Mouse (Mus musculus) neural tube, embryonic 12.5 days (tissue): ENCODE measurements at regions not wholly inside any gene's neighbourhood (a gene's known extent, or its start where the extent isn't known, plus 50 kb on each side); places are given as distances from the start of the nearest gene placed in this dataset.

Source experiments
- ATAC-seq: fragments of 200-750 bp; cut with Nextera tagmentation; 2 replicates; pipeline ENCODE4 v1.8.0; 2017; ENCODE audit warnings: low read depth, mild to moderate bottlenecking, moderate TSS enrichment, moderate library complexity; ENCODE audit not compliant: low FRiP score
- H3K27ac ChIP-seq: fragments of 300-500 bp; sonication (generic); 2 replicates; pipeline ENCODE4 v1.5.1; 2016
- H3K27me3 ChIP-seq: fragments of 300-500 bp; sonication (generic); replicated peaks from 2 replicates; pipeline ENCODE4 v1.6.1; 2016; ENCODE audit warnings: mild to moderate bottlenecking
- H3K36me3 ChIP-seq: fragments of 300-500 bp; sonication (generic); 2 replicates; pipeline ENCODE4 v1.6.1; 2016; ENCODE audit warnings: mild to moderate bottlenecking
- H3K4me1 ChIP-seq: fragments of 300-500 bp; sonication (generic); 2 replicates; pipeline ENCODE4 v1.6.1; 2016
- H3K4me2 ChIP-seq: fragments of 300-500 bp; sonication (generic); replicated peaks from 2 replicates; pipeline ENCODE4 v1.6.1; 2016; ENCODE audit warnings: mild to moderate bottlenecking
- H3K4me3 ChIP-seq: fragments of 300-500 bp; sonication (generic); 2 replicates; pipeline ENCODE4 v1.5.1; 2016
- H3K9ac ChIP-seq: fragments of 300-500 bp; sonication (generic); 2 replicates; pipeline ENCODE4 v1.6.1; 2016; ENCODE audit warnings: mild to moderate bottlenecking
- H3K9me3 ChIP-seq: fragments of 300-500 bp; sonication (generic); 2 replicates; pipeline ENCODE4 v1.6.1; 2016; ENCODE audit warnings: mild to moderate bottlenecking
- WGBS: fragments of 180-500 bp; shearing (Covaris S2); methylation state at CpG from one replicate; pipeline ENCODE4 v1.1.7; 2016; 5-methylcytosine and 5-hydroxymethylcytosine counted together

DNA sequence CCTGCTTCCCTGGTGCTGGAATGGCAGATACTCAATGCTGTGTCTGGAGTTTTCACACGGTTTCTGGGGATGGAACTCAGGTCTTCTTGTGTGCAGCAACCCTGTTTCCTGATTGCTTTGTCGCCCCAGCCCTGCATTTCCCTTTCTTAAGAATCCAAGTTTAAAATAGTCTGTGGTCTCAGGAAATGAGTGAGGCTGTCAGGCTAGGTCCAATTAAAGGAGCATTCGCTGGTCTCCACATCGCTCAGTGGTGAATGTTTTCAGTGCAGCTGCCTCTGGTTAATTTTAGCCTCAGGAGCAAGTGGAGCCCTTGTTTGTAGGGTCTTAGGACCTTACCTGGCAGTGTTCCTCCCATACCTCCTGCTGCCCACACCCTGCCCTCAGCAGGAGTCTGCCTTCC is 103.4 kb upstream of the Eef2kmt start:
- H3K4me2 ChIP-seq = no peak overlapping the region
- no peak for ATAC-seq
- no peaks in the 10 kb centered on the region for H3K4me1 ChIP-seq
- H3K36me3 ChIP-seq = no peaks in the 10 kb centered on the region
- H3K4me3 ChIP-seq = no peak overlapping the region
- H3K9me3 ChIP-seq = 0 out of 2 replicates have a peak, but pooled peaks cover 4% of the 10 kb centered on the region
- no peaks in the 10 kb centered on the region for H3K27me3 ChIP-seq
- no peak overlapping the region for H3K27ac ChIP-seq
- no peak overlapping the region for H3K9ac ChIP-seq
- WGBS = 85% methylated on average over 4 of the region's 4 CpGs

DNA sequence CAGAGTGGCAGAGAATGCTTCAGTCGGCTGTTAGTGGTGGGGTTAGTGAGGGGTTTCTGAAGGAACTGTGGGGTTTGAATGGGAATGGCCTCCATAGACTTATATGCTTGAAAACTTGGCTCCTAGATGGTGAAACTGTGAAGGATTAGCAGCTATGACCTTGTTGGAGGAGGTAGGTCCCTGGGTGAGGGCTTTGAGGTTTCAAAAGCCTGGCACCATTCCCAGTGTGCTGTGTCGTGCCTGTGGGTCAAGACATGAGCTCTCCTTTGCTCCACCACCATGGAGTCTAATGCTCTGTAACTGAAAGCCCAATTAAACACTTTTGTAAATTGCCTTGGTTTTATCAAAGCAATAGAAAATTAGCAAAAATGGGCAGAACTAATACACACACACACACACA is 98.1 kb upstream of the Eef2kmt start:
- H3K9ac ChIP-seq = no peak overlapping the region
- H3K4me2 ChIP-seq = no peak overlapping the region
- no peak for ATAC-seq
- H3K27me3 ChIP-seq = no peaks in the 10 kb centered on the region
- peaks cover 7% of the 10 kb centered on the region for H3K4me1 ChIP-seq
- H3K36me3 ChIP-seq = no peaks in the 10 kb centered on the region
- no peak overlapping the region for H3K4me3 ChIP-seq
- WGBS = 87% methylated on average over 2 of the region's 2 CpGs
- no peak overlapping the region for H3K27ac ChIP-seq
- 0 out of 2 replicates have a peak, but pooled peaks cover 4% of the 10 kb centered on the region for H3K9me3 ChIP-seq

DNA sequence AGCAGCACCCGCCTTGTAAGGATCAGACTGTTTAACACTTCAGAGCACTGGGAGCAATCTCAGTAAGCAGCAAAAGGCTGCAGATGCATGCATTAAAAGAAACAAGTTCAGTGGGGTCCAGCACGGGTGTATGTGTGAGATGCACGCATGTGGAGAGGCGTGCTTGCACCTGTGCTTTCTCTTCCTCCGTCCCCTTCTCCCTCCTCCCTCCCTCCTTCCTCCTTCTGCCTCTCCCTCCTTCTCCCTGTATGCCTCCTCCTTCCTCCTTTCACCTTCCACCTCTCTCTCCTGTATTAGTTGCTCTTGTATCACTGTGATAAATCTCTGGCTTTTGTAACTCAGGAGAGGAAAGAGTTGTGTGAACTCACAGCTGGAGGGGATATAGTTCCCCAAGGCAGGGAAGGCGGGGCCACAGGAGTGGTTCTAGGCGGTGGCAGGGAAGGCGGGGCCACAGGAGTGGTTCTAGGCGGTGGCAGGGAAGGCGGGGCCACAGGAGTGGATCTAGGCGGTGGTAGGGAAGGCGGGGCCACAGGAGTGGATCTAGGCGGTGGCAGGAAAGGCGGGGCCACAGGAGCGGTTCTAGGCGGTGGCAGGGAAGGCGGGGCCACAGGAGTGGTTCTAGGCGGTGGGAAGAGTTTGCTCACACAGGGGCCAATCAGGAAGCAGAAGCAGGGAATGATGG is 96.2 kb upstream of the Eef2kmt start:
- Histone ChIP-seq H3K9me3 (no peaks in the 10 kb centered on the region), H3K27ac (no peak overlapping the region), H3K9ac (no peak overlapping the region), H3K4me3 (0 out of 2 replicates have a peak overlapping the region, but pooled peaks have one; percentile 1), H3K36me3 (no peaks in the 10 kb centered on the region), H3K27me3 (no peaks in the 10 kb centered on the region), H3K4me1 (peaks cover 7% of the 10 kb centered on the region), H3K4me2 (peak overlapping the region; percentile 40)
- ATAC-seq = peak; percentile 57
- 5% methylated on average over 18 of the region's 18 CpGs for WGBS

DNA sequence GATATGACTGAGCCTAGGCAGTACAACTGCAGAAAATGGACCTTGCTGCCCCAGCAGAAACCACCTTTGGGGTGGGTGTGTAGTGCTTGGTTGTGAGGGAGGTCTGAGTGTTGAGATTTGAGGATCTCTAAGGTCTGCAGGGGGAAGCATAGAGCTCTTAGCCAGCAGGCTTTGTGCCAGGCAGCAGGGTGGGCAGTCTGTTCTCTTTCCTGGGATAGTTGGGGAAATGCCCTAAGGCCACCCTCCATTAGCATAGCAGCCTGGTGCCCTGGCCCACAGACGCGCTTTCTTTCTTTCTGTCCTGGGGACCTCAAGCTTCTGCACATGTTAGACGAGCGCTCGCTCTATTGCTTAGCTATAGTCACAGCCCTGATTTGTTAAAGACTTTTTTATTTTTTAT is 91.4 kb upstream of the Eef2kmt start:
- WGBS = 84% methylated on average over 5 of the region's 5 CpGs
- Histone ChIP-seq H3K4me3 (no peak overlapping the region), H3K27me3 (no peaks in the 10 kb centered on the region), H3K27ac (no peak overlapping the region), H3K4me1 (peaks cover 3% of the 10 kb centered on the region; the same call in 1 of the 2 replicates), H3K4me2 (no peak overlapping the region), H3K36me3 (no peaks in the 10 kb centered on the region), H3K9ac (no peak overlapping the region), H3K9me3 (no peaks in the 10 kb centered on the region)
- ATAC-seq = no peak

DNA sequence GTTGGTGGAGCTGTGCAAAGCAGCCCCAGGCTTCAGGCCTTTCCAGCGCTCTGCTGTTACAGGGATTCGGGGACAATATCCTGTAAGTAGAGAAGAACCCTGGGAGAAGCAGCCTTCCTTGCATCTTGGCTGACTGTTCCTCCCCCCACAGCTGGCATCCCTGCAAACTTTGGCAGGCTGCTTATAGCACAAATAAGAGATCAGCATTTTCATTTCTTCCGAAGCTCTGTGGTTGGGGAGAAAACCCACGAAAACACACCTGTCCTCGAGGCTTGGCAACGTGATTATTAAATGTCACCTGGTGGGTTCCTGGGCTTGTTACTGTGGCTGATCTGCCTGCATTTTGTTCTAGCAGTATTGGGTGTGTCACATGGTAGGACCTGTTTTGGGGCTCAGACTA is 86.5 kb upstream of the Eef2kmt start:
- Histone ChIP-seq H3K4me2 (no peak overlapping the region), H3K4me1 (no peaks in the 10 kb centered on the region), H3K9ac (no peak overlapping the region), H3K27ac (no peak overlapping the region), H3K27me3 (no peaks in the 10 kb centered on the region), H3K9me3 (no peaks in the 10 kb centered on the region), H3K36me3 (no peaks in the 10 kb centered on the region), H3K4me3 (no peak overlapping the region)
- no peak for ATAC-seq
- 87% methylated on average over 6 of the region's 6 CpGs for WGBS

DNA sequence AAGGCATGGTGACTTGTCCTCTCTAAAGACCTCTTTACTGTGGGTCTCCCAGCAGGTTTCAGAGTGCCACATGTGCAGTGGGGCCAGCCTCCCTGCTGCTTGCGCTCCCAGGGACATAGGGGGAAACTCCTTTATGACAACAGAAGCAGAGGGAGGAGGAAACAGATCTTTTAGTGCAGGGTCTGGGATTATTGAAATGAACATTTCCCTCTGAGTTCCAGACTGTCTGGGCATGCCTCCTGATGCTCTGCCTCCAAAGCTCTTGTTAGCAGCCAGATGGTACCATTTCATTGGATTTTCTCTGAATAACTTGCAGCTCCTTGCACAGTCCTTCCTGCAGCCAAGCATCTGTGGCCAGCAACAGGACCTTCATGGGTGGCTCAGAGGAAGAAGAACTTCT is 60.5 kb upstream of the Eef2kmt start:
- H3K27ac ChIP-seq = no peak overlapping the region
- 95% methylated on average over 1 of the region's 1 CpGs for WGBS
- no peaks in the 10 kb centered on the region for H3K9me3 ChIP-seq
- no peaks in the 10 kb centered on the region for H3K4me1 ChIP-seq
- no peaks in the 10 kb centered on the region for H3K36me3 ChIP-seq
- no peak overlapping the region for H3K4me3 ChIP-seq
- no peak overlapping the region for H3K4me2 ChIP-seq
- ATAC-seq = no peak
- no peak overlapping the region for H3K9ac ChIP-seq
- no peaks in the 10 kb centered on the region for H3K27me3 ChIP-seq

DNA sequence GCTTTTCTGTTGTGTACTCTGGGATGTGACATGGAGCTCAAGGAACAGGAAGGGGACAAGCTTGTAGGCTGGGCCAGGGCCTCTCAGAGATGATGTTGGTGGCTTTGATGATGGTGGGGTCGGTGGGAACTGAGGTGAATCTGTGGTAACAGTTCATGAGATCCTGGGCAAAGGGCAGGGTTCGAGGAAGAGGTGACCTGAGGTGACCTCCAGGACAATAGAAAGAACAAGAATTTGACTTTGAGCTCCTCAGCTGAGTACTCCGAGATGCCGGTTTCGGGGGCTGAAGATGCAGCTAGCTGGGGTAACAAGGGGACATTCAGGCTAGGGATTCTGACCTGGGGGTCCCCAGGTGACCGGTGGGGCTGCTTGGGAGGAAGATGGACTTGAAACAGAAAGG is 57.5 kb upstream of the Eef2kmt start:
- Histone ChIP-seq H3K36me3 (no peaks in the 10 kb centered on the region), H3K27me3 (no peaks in the 10 kb centered on the region; the same call in 1 of the 2 replicates), H3K9me3 (no peaks in the 10 kb centered on the region), H3K4me2 (no peak overlapping the region), H3K4me3 (no peak overlapping the region), H3K4me1 (no peaks in the 10 kb centered on the region), H3K9ac (no peak overlapping the region), H3K27ac (no peak overlapping the region)
- WGBS = 79% methylated on average over 6 of the region's 6 CpGs
- no peak for ATAC-seq

DNA sequence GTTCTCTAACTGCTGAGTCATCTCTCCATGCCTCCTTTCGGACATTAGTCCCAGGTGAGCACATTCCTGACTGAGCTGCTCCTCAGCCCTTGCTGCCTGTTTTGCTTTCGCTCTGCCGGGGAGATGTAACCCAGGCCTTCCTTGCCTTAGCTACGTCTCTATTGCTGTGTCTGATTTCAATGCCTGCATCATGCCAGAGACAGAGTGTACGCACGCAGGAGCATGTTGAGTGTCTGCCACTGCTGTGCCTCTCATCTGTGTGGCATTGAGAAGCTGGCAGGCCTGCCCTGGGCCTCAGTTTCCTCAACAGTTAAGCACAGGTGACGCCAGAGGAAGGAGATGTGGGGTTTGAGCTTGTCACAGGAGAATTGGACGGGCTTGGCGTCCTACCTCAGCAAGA is 55.7 kb upstream of the Eef2kmt start:
- H3K27ac ChIP-seq = no peak overlapping the region
- H3K27me3 ChIP-seq = peaks cover 11% of the 10 kb centered on the region
- H3K4me2 ChIP-seq = no peak overlapping the region
- no peaks in the 10 kb centered on the region for H3K9me3 ChIP-seq
- no peak for ATAC-seq
- no peaks in the 10 kb centered on the region for H3K36me3 ChIP-seq
- no peak overlapping the region for H3K4me3 ChIP-seq
- WGBS = 89% methylated on average over 9 of the region's 9 CpGs
- 0 out of 2 replicates have a peak, but pooled peaks cover 4% of the 10 kb centered on the region for H3K4me1 ChIP-seq
- no peak overlapping the region for H3K9ac ChIP-seq

DNA sequence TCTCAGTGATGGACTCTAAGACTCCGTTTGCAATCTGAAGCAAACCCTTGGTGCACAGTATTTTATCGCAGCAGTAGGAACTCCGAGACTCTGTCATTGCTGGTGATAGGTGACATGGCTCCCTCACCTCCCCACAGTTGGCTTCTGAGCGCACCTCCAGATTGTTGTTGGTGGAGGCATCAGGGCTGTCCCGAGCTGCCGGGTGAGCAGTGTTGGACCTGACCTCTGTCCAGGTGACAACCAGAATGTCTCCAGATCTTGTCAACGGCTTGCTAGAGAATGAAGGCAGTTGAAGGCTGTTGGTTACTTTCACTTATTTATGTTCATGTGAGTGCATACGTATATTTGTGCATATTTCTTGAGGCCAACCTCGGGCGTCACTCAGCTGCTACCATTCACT is 55.0 kb upstream of the Eef2kmt start:
- H3K36me3 ChIP-seq = no peaks in the 10 kb centered on the region
- no peak overlapping the region for H3K4me3 ChIP-seq
- H3K27me3 ChIP-seq = peaks cover 11% of the 10 kb centered on the region
- H3K9me3 ChIP-seq = no peaks in the 10 kb centered on the region
- ATAC-seq = no peak
- H3K9ac ChIP-seq = no peak overlapping the region
- 0 out of 2 replicates have a peak, but pooled peaks cover 4% of the 10 kb centered on the region for H3K4me1 ChIP-seq
- no peak overlapping the region for H3K4me2 ChIP-seq
- no peak overlapping the region for H3K27ac ChIP-seq
- 87% methylated on average over 10 of the region's 10 CpGs for WGBS

DNA sequence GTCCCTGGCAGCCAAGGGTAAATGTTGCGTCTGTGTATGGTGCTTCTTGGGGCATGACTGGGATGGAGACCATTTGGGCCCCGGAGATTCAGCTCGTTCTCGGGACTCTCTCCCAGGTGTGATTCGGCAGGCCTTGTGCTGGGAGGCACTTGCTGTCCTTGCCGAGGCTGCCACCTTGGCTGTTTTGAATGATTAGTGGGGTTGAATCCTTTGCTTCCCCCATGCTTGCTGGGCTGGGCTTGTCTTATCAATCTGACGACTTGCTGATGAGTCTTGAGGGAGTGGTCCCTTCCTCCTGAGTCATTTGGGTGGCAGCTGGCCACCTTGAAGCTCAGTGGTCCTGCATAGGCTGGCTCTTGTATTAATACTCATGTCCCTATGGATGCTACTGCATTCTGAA is 52.0 kb upstream of the Eef2kmt start:
- no peak for ATAC-seq
- no peak overlapping the region for H3K4me2 ChIP-seq
- H3K9me3 ChIP-seq = no peaks in the 10 kb centered on the region
- H3K27ac ChIP-seq = no peak overlapping the region
- no peaks in the 10 kb centered on the region for H3K36me3 ChIP-seq
- no peak overlapping the region for H3K4me3 ChIP-seq
- peaks cover 11% of the 10 kb centered on the region for H3K27me3 ChIP-seq
- no peak overlapping the region for H3K9ac ChIP-seq
- H3K4me1 ChIP-seq = 0 out of 2 replicates have a peak, but pooled peaks cover 4% of the 10 kb centered on the region
- WGBS = 77% methylated on average over 7 of the region's 7 CpGs

DNA sequence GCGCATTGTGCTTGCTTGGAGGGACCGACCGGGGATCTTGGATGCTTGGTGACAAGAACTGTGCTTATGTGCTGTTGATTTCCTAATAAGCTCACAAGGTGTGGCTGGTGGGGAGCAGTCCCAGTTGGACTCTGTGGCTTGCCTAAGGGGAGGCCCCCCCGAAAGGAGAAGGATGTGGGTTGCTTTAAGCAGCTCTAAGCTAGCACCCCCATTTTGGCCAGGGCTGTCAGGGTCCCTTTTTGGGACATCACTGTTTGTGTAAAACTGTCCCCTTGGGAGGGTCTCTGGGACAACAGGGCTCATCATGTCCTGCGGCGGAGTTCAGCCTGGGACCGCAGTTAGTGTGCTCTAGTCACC is 51.4 kb upstream of the Eef2kmt start:
- H3K36me3 ChIP-seq = no peaks in the 10 kb centered on the region
- no peak overlapping the region for H3K27ac ChIP-seq
- WGBS = 71% methylated on average over 7 of the region's 7 CpGs
- peak overlapping the region; percentile 43 for H3K4me3 ChIP-seq
- H3K4me2 ChIP-seq = peak overlapping the region; percentile 94
- H3K4me1 ChIP-seq = 0 out of 2 replicates have a peak, but pooled peaks cover 4% of the 10 kb centered on the region
- H3K27me3 ChIP-seq = peaks cover 11% of the 10 kb centered on the region
- peak overlapping the region; percentile 58; the same call in 1 of the 2 replicates for H3K9ac ChIP-seq
- no peaks in the 10 kb centered on the region for H3K9me3 ChIP-seq
- peak; percentile 25; the same call in 1 of the 2 replicates for ATAC-seq

DNA sequence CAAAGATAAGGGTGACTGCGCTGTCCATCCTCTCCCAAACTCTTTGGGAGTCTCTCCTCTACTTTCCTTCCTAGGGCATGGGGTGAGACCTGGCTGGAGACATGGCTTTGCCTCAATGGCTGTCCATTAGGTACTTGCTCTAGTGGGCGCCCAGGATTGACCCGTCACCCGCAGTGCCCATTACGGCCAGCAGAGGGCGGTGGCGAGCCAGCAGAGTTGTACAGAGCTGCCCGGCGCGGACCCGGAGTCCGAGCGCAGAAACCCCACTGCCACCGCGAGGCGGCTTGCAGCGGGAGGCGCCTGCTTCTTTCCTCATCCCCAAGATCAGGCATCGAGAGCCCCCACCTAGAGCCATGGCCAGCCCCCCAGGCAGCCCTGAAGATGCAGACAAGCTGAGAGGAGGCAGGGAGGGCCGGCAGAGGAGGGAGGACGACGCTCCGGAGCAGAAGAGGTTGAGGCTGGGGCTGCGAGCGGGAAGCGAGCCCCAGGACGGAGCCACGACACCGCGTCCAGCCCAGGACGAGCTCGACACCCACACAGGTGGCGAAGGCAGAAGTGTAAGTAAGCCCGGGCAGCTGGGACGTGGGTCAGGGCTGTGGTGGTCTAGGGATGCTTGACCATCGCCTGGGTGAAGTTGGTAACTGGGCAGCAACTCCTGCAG is 50.9 kb upstream of the Eef2kmt start:
- Histone ChIP-seq H3K27ac (no peak overlapping the region), H3K4me2 (peak overlapping the region; percentile 94), H3K4me1 (0 out of 2 replicates have a peak, but pooled peaks cover 4% of the 10 kb centered on the region), H3K36me3 (no peaks in the 10 kb centered on the region), H3K9ac (peak overlapping the region; percentile 58), H3K4me3 (peak overlapping the region; percentile 43), H3K9me3 (no peaks in the 10 kb centered on the region), H3K27me3 (peaks cover 11% of the 10 kb centered on the region)
- 2% methylated on average over 36 of the region's 36 CpGs for WGBS
- ATAC-seq = peak; percentile 80
